Mouse (Mus musculus): ENCODE results near the gene Adat2. TPM values are rescaled to one million over a fixed set of nuclear protein-coding genes. Genes with fewer than 3 reads are reported as not detected.

Adat2 gene
- total RNA-seq, 2 experiments from 2014 or later: 2.8 to 2.9 TPM

DNA sequence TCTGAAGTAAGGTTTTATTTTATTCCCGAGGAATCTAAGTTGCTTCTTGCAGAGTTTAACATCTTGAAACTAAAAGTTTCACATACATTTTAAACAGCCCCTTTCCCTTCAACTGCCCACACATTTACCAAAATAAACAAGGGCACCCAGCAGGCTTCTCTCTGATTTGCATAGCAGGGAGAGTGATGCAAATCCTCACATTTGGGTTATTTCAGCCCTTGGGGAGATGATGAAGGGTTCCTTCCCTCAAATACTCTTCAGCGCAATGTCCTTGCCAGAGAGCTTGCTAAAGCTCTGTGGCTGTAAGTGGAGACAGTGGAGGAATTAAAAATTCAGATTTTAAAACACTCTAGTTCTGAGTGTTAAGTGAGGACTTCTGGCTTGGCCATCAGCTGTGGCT lies 35.2 kb downstream of the Adat2 start:
- intact Hi-C loops (cut with DNase I): no loop called here
- no peak for DNase-seq (ENCODE audit: low spot score)

- intact Hi-C loops (cut with DNase I): no loop called here
- no peak for DNase-seq (ENCODE audit: low spot score)
These were observed 39.5 kb downstream of the Adat2 start for GRCm38 (mm10) chr10:13592196-13592595.

GRCm38 (mm10) chr10:13593529-13593928 lies 40.8 kb downstream of the Adat2 start:
- intact Hi-C loops (cut with DNase I): no loop called here
- no peak for DNase-seq (ENCODE audit: low spot score)

GRCm38 (mm10) chr10:13596073-13596472 lies 43.4 kb downstream of the Adat2 start:
- no peak for DNase-seq (ENCODE audit: low spot score)
- intact Hi-C loops (cut with DNase I): no loop called here

DNA sequence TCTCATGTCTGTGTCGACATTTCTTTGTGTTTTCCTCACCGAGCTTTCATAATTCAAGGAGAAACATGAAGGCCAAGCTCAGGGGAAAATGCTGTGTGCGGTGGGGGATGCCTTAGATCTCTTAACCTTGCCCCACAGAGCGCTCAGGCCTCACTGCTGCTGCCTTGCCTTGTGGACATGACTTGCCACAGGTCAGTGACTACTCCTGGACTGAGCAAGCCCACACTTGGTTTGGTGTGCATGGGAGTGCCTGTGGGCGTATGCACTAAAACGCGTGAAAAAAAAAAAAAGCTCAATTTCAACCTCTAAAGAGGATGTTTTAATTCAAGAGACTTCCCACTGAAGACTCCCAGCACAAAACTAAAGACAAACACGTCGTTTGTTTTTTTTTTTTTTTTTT lies 44.2 kb downstream of the Adat2 start:
- intact Hi-C loops (cut with DNase I): no loop called here
- no peak for DNase-seq (ENCODE audit: low spot score)

DNA sequence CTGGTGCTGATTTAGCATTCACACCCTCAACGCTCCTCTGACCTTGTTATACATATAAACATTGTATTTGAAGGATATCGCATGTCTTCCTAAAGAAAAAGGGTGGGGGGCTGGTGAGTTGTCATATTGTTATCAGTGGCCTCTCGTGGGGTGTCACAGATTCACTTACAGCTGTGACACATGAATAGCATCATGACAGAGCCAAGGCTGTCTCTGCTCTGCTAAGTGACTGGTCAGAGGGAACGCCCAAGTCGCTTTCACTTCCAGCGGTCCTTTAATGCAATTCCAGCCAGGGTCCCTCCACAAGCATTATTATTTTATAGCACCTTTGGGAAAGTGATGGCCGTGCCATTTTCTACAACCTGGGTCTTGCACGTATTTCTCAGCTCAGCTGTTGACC lies 44.8 kb downstream of the Adat2 start:
- DNase-seq (ENCODE audit: low spot score): no peak
- intact Hi-C loops (cut with DNase I): no loop called here

GRCm38 (mm10) chr10:13600926-13601325 lies 48.2 kb downstream of the Adat2 start:
- DNase-seq (ENCODE audit: low spot score): no peak
- intact Hi-C loops (cut with DNase I): no loop called here

Other genes starting within 250 kb of the Adat2 start
- 10 to 100 TPM; 45.0 to 51.5 TPM for gene Phactr2, start 78.5 kb upstream of the Adat2 start, total RNA-seq (2021)
- 100 to 1,000 TPM; 296 to 317 TPM for gene Fuca2, start 53.4 kb upstream of the Adat2 start, total RNA-seq (2021)
- gene Pex3, start 248 bp downstream of the Adat2 start, total RNA-seq (2021): 10 to 100 TPM; 15.5 to 16.9 TPM